Mouse (Mus musculus): ENCODE measurements around the gene C4b. TPM values are rescaled to one million over a fixed set of nuclear protein-coding genes. Genes with fewer than 3 reads are reported as not detected.
"Not testable (repeated sequence)": the region's sequence is repeated elsewhere in the genome, so short reads cannot be mapped to it uniquely, and the experiment has no call there.

Gene C4b
- polyA plus RNA-seq (2014; fragmentation: Nextera tagmentation; extraction: Ambion mirVana), result not detected in 2 replicates

- Histone ChIP-seq H3K9me3 (ENCODE audit: control insufficient read depth, low read length) (no peaks in the 10 kb centered on the region), H3K9ac (replicated peaks; ENCODE audit: low read depth, low read length) (no peak within 1 kb of the TSS), H3K27ac (ENCODE audit: low read depth, low read length) (no peak within 1 kb of the TSS), H3K36me3 (ENCODE audit: control insufficient read depth, insufficient read depth, low read length) (no peaks in the 10 kb centered on the region), H3K27me3 (ENCODE audit: control insufficient read depth, insufficient read depth, low read length) (no peaks in the 10 kb centered on the region), H3K4me3 (ENCODE audit: low read depth, low read length) (no peak within 1 kb of the TSS), H3K4me2 (ENCODE audit: low read depth, low read length) (no peak within 1 kb of the TSS), H3K4me1 (ENCODE audit: control insufficient read depth, insufficient read depth, low read length) (no peaks in the 10 kb centered on the region)
- WGBS, result 96% methylated on average over 7 of the region's 7 CpGs
- ATAC-seq (ENCODE audit: low read depth), result no peak
Measured at GRCm38 (mm10) chr17:34743719-34744118, at the start of gene C4b. C4b (minus strand) TSS chr17:34743882.

DNA sequence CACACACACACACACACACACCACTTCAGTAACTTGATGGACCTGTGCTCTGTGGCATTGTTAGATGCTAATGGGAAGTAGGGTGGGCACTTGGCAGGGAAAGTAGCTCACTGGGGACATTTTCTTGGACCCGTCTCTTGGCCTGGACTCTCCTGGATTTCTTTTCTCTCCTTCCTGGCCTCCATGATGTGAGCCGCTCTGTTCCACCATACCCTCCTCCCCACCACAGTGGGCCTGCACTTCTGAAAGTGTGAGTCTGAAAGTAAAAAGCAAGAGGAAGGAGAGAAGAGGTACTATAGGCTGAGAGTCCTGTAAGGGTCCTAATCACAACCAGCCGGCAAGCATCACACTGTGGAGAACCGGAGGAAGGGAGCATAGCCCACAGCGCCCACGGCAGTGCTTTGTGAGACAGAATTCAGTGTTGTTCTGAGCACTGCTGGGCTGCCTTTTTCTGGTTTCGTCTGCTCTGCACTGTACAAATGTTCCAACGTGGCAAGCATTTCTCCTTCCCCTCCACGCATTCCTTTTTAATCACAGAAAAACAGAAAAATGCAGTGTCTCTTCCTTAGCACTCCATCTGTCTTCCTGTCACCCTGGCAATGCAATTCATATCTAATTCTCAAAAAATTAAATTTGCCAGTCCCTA lies 34.1 kb upstream of the C4b start:
- Histone ChIP-seq H3K27me3 (ENCODE audit: control insufficient read depth, insufficient read depth, low read length) (no peaks in the 10 kb centered on the region), H3K4me1 (ENCODE audit: control insufficient read depth, insufficient read depth, low read length) (no peaks in the 10 kb centered on the region), H3K4me3 (ENCODE audit: low read depth, low read length) (no peak overlapping the region), H3K36me3 (ENCODE audit: control insufficient read depth, insufficient read depth, low read length) (no peaks in the 10 kb centered on the region), H3K9me3 (ENCODE audit: control insufficient read depth, low read length) (no peaks in the 10 kb centered on the region; the same call in 1 of the 2 replicates), H3K27ac (ENCODE audit: low read depth, low read length) (no peak overlapping the region), H3K4me2 (ENCODE audit: low read depth, low read length) (no peak overlapping the region), H3K9ac (replicated peaks; ENCODE audit: low read depth, low read length) (no peak overlapping the region)
- ATAC-seq (ENCODE audit: low read depth), result no peak
- WGBS, result 79% methylated on average over 9 of the region's 9 CpGs

- H3K4me3 ChIP-seq (ENCODE audit: low read depth, low read length), result no peak overlapping the region
- H3K4me2 ChIP-seq (ENCODE audit: low read depth, low read length), result no peak overlapping the region
- no peaks in the 10 kb centered on the region for H3K36me3 ChIP-seq (ENCODE audit: control insufficient read depth, insufficient read depth, low read length)
- H3K27ac ChIP-seq (ENCODE audit: low read depth, low read length), result no peak overlapping the region
- ATAC-seq (ENCODE audit: low read depth), result no peak
- no peak overlapping the region for H3K9ac ChIP-seq (replicated peaks; ENCODE audit: low read depth, low read length)
- 78% methylated on average over 3 of the region's 3 CpGs for WGBS
- H3K4me1 ChIP-seq (ENCODE audit: control insufficient read depth, insufficient read depth, low read length), result no peaks in the 10 kb centered on the region
- H3K27me3 ChIP-seq (ENCODE audit: control insufficient read depth, insufficient read depth, low read length), result no peaks in the 10 kb centered on the region
- H3K9me3 ChIP-seq (ENCODE audit: control insufficient read depth, low read length), result no peaks in the 10 kb centered on the region
Measured at GRCm38 (mm10) chr17:34761471-34761870, 17.8 kb upstream of the C4b start.

DNA sequence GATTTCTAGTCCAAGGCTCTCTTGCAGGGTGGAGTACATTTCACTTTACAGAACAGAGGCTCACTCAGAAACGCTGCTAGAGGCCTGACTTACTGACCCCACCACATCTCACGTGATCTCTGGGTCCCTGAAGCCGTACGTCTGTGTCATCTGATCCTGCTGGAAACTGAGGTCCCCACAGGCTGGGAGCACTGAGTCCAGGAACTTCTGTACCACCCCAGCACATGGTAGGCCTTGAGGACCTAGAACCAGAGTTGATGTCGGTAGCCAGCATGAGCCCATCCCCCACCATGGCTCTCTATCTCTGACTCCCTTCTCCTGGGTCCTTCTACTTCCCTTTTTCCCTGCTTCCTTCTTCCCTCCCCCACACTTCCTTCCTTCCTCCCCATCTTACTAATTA lies 2.8 kb upstream of the C4b start:
- 77% methylated on average over 5 of the region's 5 CpGs for WGBS
- Histone ChIP-seq H3K36me3 (ENCODE audit: control insufficient read depth, insufficient read depth, low read length) (no peaks in the 10 kb centered on the region), H3K9me3 (ENCODE audit: control insufficient read depth, low read length) (no peaks in the 10 kb centered on the region), H3K4me2 (ENCODE audit: low read depth, low read length) (no peak overlapping the region), H3K27ac (ENCODE audit: low read depth, low read length) (no peak overlapping the region), H3K9ac (replicated peaks; ENCODE audit: low read depth, low read length) (no peak overlapping the region), H3K4me1 (ENCODE audit: control insufficient read depth, insufficient read depth, low read length) (no peaks in the 10 kb centered on the region), H3K27me3 (ENCODE audit: control insufficient read depth, insufficient read depth, low read length) (no peaks in the 10 kb centered on the region), H3K4me3 (ENCODE audit: low read depth, low read length) (no peak overlapping the region)
- ATAC-seq (ENCODE audit: low read depth), result no peak

DNA sequence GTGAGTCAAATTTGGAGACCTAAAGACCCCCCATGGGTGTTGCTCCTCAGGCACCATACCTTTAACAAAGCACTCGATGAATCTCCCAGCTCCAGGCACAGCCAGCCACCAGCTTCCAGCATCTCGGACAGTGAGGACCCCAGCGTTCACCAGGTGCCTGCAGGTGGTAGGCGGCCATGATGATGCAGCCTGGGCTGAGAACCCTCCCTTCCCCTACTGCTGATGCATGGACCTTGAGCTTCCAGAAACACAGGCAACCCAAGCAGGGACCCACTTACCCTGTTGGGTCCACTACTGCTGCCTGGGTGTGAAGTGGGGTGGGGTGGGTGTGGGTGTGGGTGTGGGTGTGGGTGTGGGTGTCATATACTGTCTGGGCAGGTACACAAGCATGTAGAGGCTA lies 1.5 kb upstream of the C4b start:
- 90% methylated on average over 4 of the region's 4 CpGs for WGBS
- H3K4me3 ChIP-seq (ENCODE audit: low read depth, low read length); H3K4me2 ChIP-seq (ENCODE audit: low read depth, low read length); H3K4me1 ChIP-seq (ENCODE audit: control insufficient read depth, insufficient read depth, low read length); H3K9ac ChIP-seq (replicated peaks; ENCODE audit: low read depth, low read length); ATAC-seq (ENCODE audit: low read depth); H3K36me3 ChIP-seq (ENCODE audit: control insufficient read depth, insufficient read depth, low read length); H3K27me3 ChIP-seq (ENCODE audit: control insufficient read depth, insufficient read depth, low read length); H3K27ac ChIP-seq (ENCODE audit: low read depth, low read length); H3K9me3 ChIP-seq (ENCODE audit: control insufficient read depth, low read length): not testable (repeated sequence)

- not testable (repeated sequence) for H3K4me2 ChIP-seq (ENCODE audit: low read depth, low read length); H3K9ac ChIP-seq (replicated peaks; ENCODE audit: low read depth, low read length); H3K4me3 ChIP-seq (ENCODE audit: low read depth, low read length); H3K36me3 ChIP-seq (ENCODE audit: control insufficient read depth, insufficient read depth, low read length); H3K9me3 ChIP-seq (ENCODE audit: control insufficient read depth, low read length); ATAC-seq (ENCODE audit: low read depth); H3K27me3 ChIP-seq (ENCODE audit: control insufficient read depth, insufficient read depth, low read length); H3K27ac ChIP-seq (ENCODE audit: low read depth, low read length); H3K4me1 ChIP-seq (ENCODE audit: control insufficient read depth, insufficient read depth, low read length)
- 92% methylated on average over 5 of the region's 6 CpGs for WGBS
Measured at GRCm38 (mm10) chr17:34744611-34745010, 929 bp upstream of the C4b start.

GRCm38 (mm10) chr17:34744206-34744605 lies 524 bp upstream of the C4b start:
- no peak overlapping the region for H3K4me2 ChIP-seq (ENCODE audit: low read depth, low read length)
- H3K9ac ChIP-seq (replicated peaks; ENCODE audit: low read depth, low read length), result no peak overlapping the region
- no peak overlapping the region for H3K27ac ChIP-seq (ENCODE audit: low read depth, low read length)
- no peak overlapping the region for H3K4me3 ChIP-seq (ENCODE audit: low read depth, low read length)
- ATAC-seq (ENCODE audit: low read depth), result no peak
- no peaks in the 10 kb centered on the region for H3K27me3 ChIP-seq (ENCODE audit: control insufficient read depth, insufficient read depth, low read length)
- H3K36me3 ChIP-seq (ENCODE audit: control insufficient read depth, insufficient read depth, low read length), result no peaks in the 10 kb centered on the region
- 83% methylated on average over 6 of the region's 6 CpGs for WGBS
- H3K4me1 ChIP-seq (ENCODE audit: control insufficient read depth, insufficient read depth, low read length), result no peaks in the 10 kb centered on the region
- no peaks in the 10 kb centered on the region for H3K9me3 ChIP-seq (ENCODE audit: control insufficient read depth, low read length)

- no peaks in the 10 kb centered on the region for H3K27me3 ChIP-seq (ENCODE audit: control insufficient read depth, insufficient read depth, low read length)
- WGBS, result 85% methylated on average over 4 of the region's 4 CpGs
Measured at GRCm38 (mm10) chr17:34740280-34740679, 3.4 kb downstream of the C4b start.

DNA sequence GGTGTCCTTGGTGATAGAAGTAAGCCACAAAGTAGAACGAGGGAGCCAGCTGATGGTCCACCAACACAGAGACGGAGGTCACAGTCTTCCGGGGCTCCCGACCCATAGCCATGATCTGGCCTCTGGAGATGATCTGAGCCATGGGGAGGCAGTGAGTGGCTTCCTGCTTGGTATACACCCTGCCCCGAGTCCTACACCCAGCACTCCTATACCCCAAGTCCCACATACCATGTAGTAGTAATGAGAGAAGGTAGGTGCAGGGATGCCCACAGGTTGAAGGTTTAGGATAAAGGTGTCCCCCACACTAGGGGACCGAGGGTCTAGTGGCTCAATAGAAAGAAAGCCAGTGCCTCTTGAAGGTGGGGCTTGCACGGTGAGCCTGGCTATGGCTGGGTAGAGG lies 4.0 kb downstream of the C4b start:
- H3K36me3 ChIP-seq (ENCODE audit: control insufficient read depth, insufficient read depth, low read length); H3K27me3 ChIP-seq (ENCODE audit: control insufficient read depth, insufficient read depth, low read length); H3K4me3 ChIP-seq (ENCODE audit: low read depth, low read length); ATAC-seq (ENCODE audit: low read depth); H3K9ac ChIP-seq (replicated peaks; ENCODE audit: low read depth, low read length); H3K4me1 ChIP-seq (ENCODE audit: control insufficient read depth, insufficient read depth, low read length); H3K27ac ChIP-seq (ENCODE audit: low read depth, low read length); H3K9me3 ChIP-seq (ENCODE audit: control insufficient read depth, low read length); H3K4me2 ChIP-seq (ENCODE audit: low read depth, low read length): not testable (repeated sequence)
- 95% methylated on average over 7 of the region's 7 CpGs for WGBS

More at GRCm38 (mm10) chr17:34740280-34740679, 3.4 kb downstream of the C4b start:
- no peak overlapping the region for H3K4me2 ChIP-seq (ENCODE audit: low read depth, low read length)
- no peak overlapping the region for H3K9ac ChIP-seq (replicated peaks; ENCODE audit: low read depth, low read length)
- H3K36me3 ChIP-seq (ENCODE audit: control insufficient read depth, insufficient read depth, low read length), result no peaks in the 10 kb centered on the region
- no peaks in the 10 kb centered on the region for H3K9me3 ChIP-seq (ENCODE audit: control insufficient read depth, low read length)
- no peak overlapping the region for H3K4me3 ChIP-seq (ENCODE audit: low read depth, low read length)
- no peaks in the 10 kb centered on the region for H3K4me1 ChIP-seq (ENCODE audit: control insufficient read depth, insufficient read depth, low read length)
- H3K27ac ChIP-seq (ENCODE audit: low read depth, low read length), result no peak overlapping the region
- no peak for ATAC-seq (ENCODE audit: low read depth)
